Mouse (Mus musculus): ENCODE measurements around the gene Marveld3. TPM values are rescaled to one million over a fixed set of nuclear protein-coding genes. Genes with fewer than 3 reads are reported as not detected.

Marveld3 gene
- polyA plus RNA-seq, 1 experiment from 2014 or later, result 7.4 TPM

Other genes starting within 250 kb of the Marveld3 start
- gene Atxn1l, start 224.5 kb downstream of the Marveld3 start, polyA plus RNA-seq (2015; fragmentation: Nextera tagmentation; extraction: Ambion mirVana), result 7.6 and 7.7 TPM in 2 replicates
- gene Ap1g1, start 183.6 kb downstream of the Marveld3 start, polyA plus RNA-seq (2015; fragmentation: Nextera tagmentation; extraction: Ambion mirVana), result 41.8 and 46.6 TPM in 2 replicates
- gene Phlpp2, start 93.7 kb downstream of the Marveld3 start, polyA plus RNA-seq (2015; fragmentation: Nextera tagmentation; extraction: Ambion mirVana), result 2.2 and 2.7 TPM in 2 replicates
- 0.16 TPM in 1 of 2 replicates, not detected in the other for gene Tat, start 28.2 kb upstream of the Marveld3 start, polyA plus RNA-seq (2015; fragmentation: Nextera tagmentation; extraction: Ambion mirVana)
- 0.18 and 0.28 TPM in 2 replicates for gene Chst4, start 77.5 kb upstream of the Marveld3 start, polyA plus RNA-seq (2015; fragmentation: Nextera tagmentation; extraction: Ambion mirVana)
- 6.7 and 7.3 TPM in 2 replicates for gene Zfp612, start 117.5 kb upstream of the Marveld3 start, polyA plus RNA-seq (2015; fragmentation: Nextera tagmentation; extraction: Ambion mirVana)
- gene Gm21964, start 139.0 kb upstream of the Marveld3 start, polyA plus RNA-seq (2015; fragmentation: Nextera tagmentation; extraction: Ambion mirVana), result not detected in 2 replicates
- not detected in 2 replicates for gene Gm17720, start 140.6 kb upstream of the Marveld3 start, polyA plus RNA-seq (2015; fragmentation: Nextera tagmentation; extraction: Ambion mirVana)
- gene Calb2, start 206.0 kb upstream of the Marveld3 start, polyA plus RNA-seq (2015; fragmentation: Nextera tagmentation; extraction: Ambion mirVana), result 12.8 and 15.4 TPM in 2 replicates